Mouse (Mus musculus) embryonic facial prominence, embryonic 14.5 days (tissue): ENCODE results near the gene Fbrs. TPM values are rescaled to one million over a fixed set of nuclear protein-coding genes. Genes with fewer than 3 reads are reported as not detected.
"Not testable (repeated sequence)": the region's sequence is repeated elsewhere in the genome, so short reads cannot be mapped to it uniquely, and the experiment has no call there.

Source experiments
- ATAC-seq: fragments of 200-750 bp; cut with Nextera tagmentation; 2 replicates; pipeline ENCODE4 v1.8.0; 2017; ENCODE audit warnings: low read depth, moderate number of reproducible peaks, moderate TSS enrichment
- DNase-seq: peaks from one replicate; pipeline ENCODE4 v3.0.0-alpha.2; 2015; ENCODE audit warnings: low spot score
- H3K27ac ChIP-seq: fragments of 300-500 bp; sonication (generic); replicated peaks from 2 replicates; pipeline ENCODE4 v1.5.1; 2014; ENCODE audit warnings: low read depth, mild to moderate bottlenecking, low read length, moderate library complexity
- H3K27me3 ChIP-seq: fragments of 300-500 bp; sonication (generic); replicated peaks from 2 replicates; pipeline ENCODE4 v1.6.1; 2014; ENCODE audit warnings: low read length; ENCODE audit not compliant: control insufficient read depth, insufficient read depth
- H3K36me3 ChIP-seq: fragments of 300-500 bp; sonication (generic); 2 replicates; pipeline ENCODE4 v1.6.1; 2014; ENCODE audit warnings: low read length, mixed read lengths; ENCODE audit not compliant: control insufficient read depth, insufficient read depth
- H3K4me1 ChIP-seq: fragments of 300-500 bp; sonication (generic); 2 replicates; pipeline ENCODE4 v1.6.1; 2014; ENCODE audit warnings: antibody characterized with exemption, low read length; ENCODE audit not compliant: control insufficient read depth, insufficient read depth
- H3K4me2 ChIP-seq: fragments of 300-500 bp; sonication (generic); 2 replicates; pipeline ENCODE4 v1.6.1; 2014; ENCODE audit warnings: low read depth, mild to moderate bottlenecking, low read length, moderate library complexity, mixed read lengths
- H3K4me3 ChIP-seq: fragments of 300-500 bp; sonication (generic); 2 replicates; pipeline ENCODE4 v1.5.1; 2014; ENCODE audit warnings: low read depth, mild to moderate bottlenecking, low read length
- H3K9ac ChIP-seq: fragments of 300-500 bp; sonication (generic); 2 replicates; pipeline ENCODE4 v1.6.1; 2014; ENCODE audit warnings: low read depth, mild to moderate bottlenecking, low read length, moderate library complexity, mixed read lengths
- H3K9me3 ChIP-seq: fragments of 300-500 bp; sonication (generic); 2 replicates; pipeline ENCODE4 v1.6.1; 2016; ENCODE audit warnings: low read length; ENCODE audit not compliant: control insufficient read depth
- WGBS: fragments of 180-500 bp; shearing (Covaris S2); extraction: QIAGEN DNeasy Blood & Tissue Kit; methylation state at CpG from one replicate; pipeline ENCODE4 v1.1.7; 2014; 5-methylcytosine and 5-hydroxymethylcytosine counted together
- polyA plus RNA-seq: library from polyadenylated mRNA; unstranded; fragments of >200 nt; fragmentation: Nextera tagmentation; extraction: Ambion mirVana; gene quantifications from 2 replicates; pipeline ENCODE4 v1.2.1, GENCODE M21; 2014

Fbrs gene
- polyA plus RNA-seq, 1 experiment from 2014 or later: 15.0 TPM

DNA sequence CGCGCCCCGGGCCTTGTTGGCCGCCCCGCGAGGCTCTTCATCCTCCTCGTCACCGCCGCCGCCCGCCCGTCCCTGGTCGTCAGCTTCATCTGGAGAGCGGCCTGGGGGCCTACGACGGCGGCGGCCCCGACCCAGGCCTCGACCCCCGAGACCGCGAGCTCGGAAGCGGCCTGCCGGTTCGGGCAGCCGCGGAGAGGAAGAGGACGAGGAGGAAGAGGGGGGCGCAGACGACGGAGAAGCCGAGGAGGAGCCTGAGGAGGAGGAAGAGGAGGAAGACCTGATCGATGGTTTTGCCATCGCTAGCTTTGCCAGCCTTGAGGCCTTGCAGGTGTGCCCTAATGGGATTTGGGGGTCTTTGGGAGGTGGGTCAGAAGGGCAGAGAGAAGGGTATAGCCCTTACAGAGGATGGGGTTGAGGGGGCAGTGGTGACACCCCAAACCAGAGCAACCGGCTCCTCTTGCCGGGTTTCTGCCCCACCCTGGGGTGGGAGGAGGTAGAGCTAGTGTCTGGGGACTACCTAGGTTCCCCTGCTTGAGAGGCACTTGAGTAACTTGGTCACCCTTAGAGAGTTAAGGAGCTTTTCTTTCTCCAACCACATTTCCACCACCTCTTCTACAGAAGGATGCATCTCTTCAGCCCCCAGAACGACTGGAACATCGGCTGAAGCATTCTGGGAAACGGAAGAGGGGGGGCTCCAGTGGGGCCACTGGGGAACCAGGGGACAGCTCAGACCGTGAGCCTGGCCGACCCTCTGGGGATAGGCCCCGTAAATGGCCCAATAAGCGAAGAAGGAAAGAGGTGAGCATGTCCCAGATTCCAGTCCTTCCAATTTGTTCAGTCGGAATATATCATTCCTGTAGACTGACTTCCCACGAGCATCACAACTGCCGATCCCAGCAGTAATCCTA, 573 bp downstream of the Fbrs start:
- Histone ChIP-seq H3K9me3 (no peaks in the 10 kb centered on the region), H3K9ac (peak overlapping the region; percentile 96), H3K4me3 (peak overlapping the region; percentile 97), H3K4me1 (peaks cover 11% of the 10 kb centered on the region), H3K4me2 (peak overlapping the region; percentile 98), H3K36me3 (peaks cover 66% of the 10 kb centered on the region), H3K27ac (peak overlapping the region; percentile 97), H3K27me3 (no peaks in the 10 kb centered on the region)
- DNase-seq (peak; percentile 9), ATAC-seq (no peak)
- WGBS: 5% methylated on average over 27 of the region's 48 CpGs

- peak overlapping the region; percentile 97; the same call in 1 of the 2 replicates for H3K27ac ChIP-seq
- WGBS: 48% methylated on average over 2 of the region's 2 CpGs
- H3K36me3 ChIP-seq: peaks cover 66% of the 10 kb centered on the region
These were observed 1.3 kb downstream of the Fbrs start for GRCm38 (mm10) chr7:127480321-127480720.

DNA sequence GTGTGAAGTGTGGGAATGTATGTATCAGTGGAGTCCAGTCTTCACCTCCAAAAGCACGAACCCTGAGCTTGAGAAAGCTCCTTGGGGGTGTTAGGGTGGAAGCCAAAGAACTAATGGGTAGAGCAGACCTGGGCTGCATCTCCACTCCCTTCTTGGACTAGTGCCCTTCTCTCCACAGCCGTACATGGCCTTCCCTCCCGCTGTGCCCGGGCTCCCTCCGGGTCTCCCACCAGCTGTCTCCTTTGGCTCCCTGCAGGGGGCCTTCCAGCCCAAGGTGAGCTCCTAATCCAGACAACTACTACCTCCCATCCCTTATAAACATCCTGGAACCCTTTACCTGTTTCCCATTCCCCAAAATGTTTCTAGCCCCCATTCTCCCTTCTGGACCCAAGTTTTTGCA, 6.4 kb downstream of the Fbrs start:
- no peak overlapping the region for H3K4me3 ChIP-seq
- no peak overlapping the region for H3K9ac ChIP-seq
- peaks cover 4% of the 10 kb centered on the region; the same call in 1 of the 2 replicates for H3K4me1 ChIP-seq
- no peaks in the 10 kb centered on the region for H3K27me3 ChIP-seq
- no peak for ATAC-seq
- H3K9me3 ChIP-seq: no peaks in the 10 kb centered on the region
- 81% methylated on average over 5 of the region's 5 CpGs for WGBS
- peaks cover 97% of the 10 kb centered on the region for H3K36me3 ChIP-seq
- no peak overlapping the region for H3K27ac ChIP-seq
- no peak for DNase-seq
- no peak overlapping the region for H3K4me2 ChIP-seq

More at GRCm38 (mm10) chr7:127480321-127480720, 1.3 kb downstream of the Fbrs start:
- ATAC-seq: no peak
- DNase-seq: no peak
- Histone ChIP-seq H3K9ac (peak overlapping the region; percentile 96), H3K4me2 (peak overlapping the region; percentile 98), H3K27me3 (no peaks in the 10 kb centered on the region), H3K4me3 (peak overlapping the region; percentile 97), H3K4me1 (peaks cover 11% of the 10 kb centered on the region), H3K9me3 (no peaks in the 10 kb centered on the region)

- WGBS: 86% methylated on average over 4 of the region's 5 CpGs
- not testable (repeated sequence) for H3K4me1 ChIP-seq, H3K27ac ChIP-seq, ATAC-seq, H3K9ac ChIP-seq, H3K9me3 ChIP-seq, H3K27me3 ChIP-seq, DNase-seq, H3K4me3 ChIP-seq, H3K4me2 ChIP-seq
- peaks cover 92% of the 10 kb centered on the region for H3K36me3 ChIP-seq
These were observed 9.4 kb downstream of the Fbrs start for GRCm38 (mm10) chr7:127488364-127488763.

- no peaks in the 10 kb centered on the region for H3K9me3 ChIP-seq
- H3K36me3 ChIP-seq: peaks cover 76% of the 10 kb centered on the region
- H3K4me2 ChIP-seq: no peak overlapping the region
- DNase-seq: no peak
- H3K4me3 ChIP-seq: no peak overlapping the region
- no peak for ATAC-seq
- WGBS: 96% methylated on average over 7 of the region's 7 CpGs
- H3K27me3 ChIP-seq: no peaks in the 10 kb centered on the region
- H3K27ac ChIP-seq: no peak overlapping the region
- no peak overlapping the region for H3K9ac ChIP-seq
- H3K4me1 ChIP-seq: no peaks in the 10 kb centered on the region
These were observed 11.0 kb downstream of the Fbrs start for GRCm38 (mm10) chr7:127489982-127490381.

DNA sequence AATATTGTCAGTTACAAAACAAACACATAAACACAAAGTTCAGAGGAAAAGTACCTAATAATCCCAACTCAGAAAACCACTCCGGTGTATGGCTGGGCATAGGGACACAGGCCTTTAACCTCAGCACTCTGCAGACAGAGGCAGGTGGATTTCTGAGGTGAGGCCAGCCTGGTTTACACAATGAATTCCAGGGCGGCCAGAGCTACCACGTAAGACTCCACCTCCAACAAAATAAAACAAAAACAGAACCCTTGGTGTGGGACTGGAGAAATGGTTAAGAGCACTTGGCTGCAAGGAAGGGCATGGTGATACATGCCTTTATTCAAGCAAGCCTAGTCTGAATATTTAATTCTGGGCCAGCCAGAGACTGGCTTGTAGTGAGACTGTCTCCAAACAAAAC, 12.8 kb downstream of the Fbrs start:
- H3K36me3 ChIP-seq: peaks cover 58% of the 10 kb centered on the region
- H3K4me3 ChIP-seq: no peak overlapping the region
- ATAC-seq: no peak
- H3K9me3 ChIP-seq: no peaks in the 10 kb centered on the region
- no peak for DNase-seq
- 84% methylated on average over 3 of the region's 3 CpGs for WGBS
- H3K4me2 ChIP-seq: no peak overlapping the region
- H3K27ac ChIP-seq: no peak overlapping the region
- no peaks in the 10 kb centered on the region for H3K27me3 ChIP-seq
- H3K9ac ChIP-seq: no peak overlapping the region
- H3K4me1 ChIP-seq: no peaks in the 10 kb centered on the region

GRCm38 (mm10) chr7:127494648-127495047, 15.6 kb downstream of the Fbrs start:
- ATAC-seq (no peak), DNase-seq (no peak)
- Histone ChIP-seq H3K4me1 (no peaks in the 10 kb centered on the region), H3K36me3 (peaks cover 31% of the 10 kb centered on the region), H3K9me3 (no peaks in the 10 kb centered on the region), H3K27ac (no peak overlapping the region), H3K9ac (no peak overlapping the region), H3K27me3 (no peaks in the 10 kb centered on the region), H3K4me3 (no peak overlapping the region), H3K4me2 (no peak overlapping the region)

GRCm38 (mm10) chr7:127497382-127497781, 18.4 kb downstream of the Fbrs start:
- H3K27me3 ChIP-seq: no peaks in the 10 kb centered on the region
- WGBS: 80% methylated on average over 2 of the region's 2 CpGs

DNA sequence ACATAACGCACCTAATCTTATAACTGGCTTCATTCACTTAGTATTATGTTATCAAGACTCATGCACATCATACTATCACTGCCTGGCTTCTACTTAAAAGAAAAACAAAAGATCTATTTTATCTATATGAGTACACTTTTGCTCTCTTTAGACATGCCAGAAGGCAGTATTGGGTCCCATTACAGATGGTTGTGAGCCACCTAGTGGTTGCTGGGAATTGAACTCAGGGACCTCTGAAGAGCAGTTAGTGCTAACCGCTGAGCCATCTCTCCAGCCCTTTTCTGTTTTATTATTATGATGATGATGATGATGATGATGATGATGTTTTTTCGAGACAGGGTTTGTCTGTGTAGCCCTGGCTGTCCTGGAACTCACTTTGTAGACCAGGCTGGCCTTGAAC, 19.4 kb downstream of the Fbrs start:
- Histone ChIP-seq H3K9me3 (no peaks in the 10 kb centered on the region), H3K9ac (no peak overlapping the region), H3K4me3 (no peak overlapping the region), H3K36me3 (no peaks in the 10 kb centered on the region), H3K4me2 (no peak overlapping the region), H3K27me3 (no peaks in the 10 kb centered on the region), H3K4me1 (no peaks in the 10 kb centered on the region), H3K27ac (no peak overlapping the region)
- WGBS: 51% methylated on average over 3 of the region's 3 CpGs
- peak; percentile 54 for DNase-seq
- peak; percentile 51; the same call in 1 of the 2 replicates for ATAC-seq

More at GRCm38 (mm10) chr7:127497382-127497781, 18.4 kb downstream of the Fbrs start:
- ATAC-seq (no peak), DNase-seq (no peak)
- Histone ChIP-seq H3K36me3 (peaks cover 4% of the 10 kb centered on the region; the same call in 1 of the 2 replicates), H3K4me2 (no peak overlapping the region), H3K4me1 (no peaks in the 10 kb centered on the region), H3K4me3 (no peak overlapping the region), H3K9me3 (no peaks in the 10 kb centered on the region), H3K9ac (no peak overlapping the region), H3K27ac (no peak overlapping the region)
